Mouse (Mus musculus) heart, adult 11 months (tissue): ENCODE data around the gene Clpsl2.
A peak's percentile ranks its signal among the peaks of the same experiment; 100 is the strongest.
"Not testable (repeated sequence)": the region's sequence is repeated elsewhere in the genome, so short reads cannot be mapped to it uniquely, and the experiment has no call there.

Experiments
- DNase-seq: peaks from one replicate; pipeline ENCODE4 v3.0.0; 2022

Clpsl2 gene

DNA sequence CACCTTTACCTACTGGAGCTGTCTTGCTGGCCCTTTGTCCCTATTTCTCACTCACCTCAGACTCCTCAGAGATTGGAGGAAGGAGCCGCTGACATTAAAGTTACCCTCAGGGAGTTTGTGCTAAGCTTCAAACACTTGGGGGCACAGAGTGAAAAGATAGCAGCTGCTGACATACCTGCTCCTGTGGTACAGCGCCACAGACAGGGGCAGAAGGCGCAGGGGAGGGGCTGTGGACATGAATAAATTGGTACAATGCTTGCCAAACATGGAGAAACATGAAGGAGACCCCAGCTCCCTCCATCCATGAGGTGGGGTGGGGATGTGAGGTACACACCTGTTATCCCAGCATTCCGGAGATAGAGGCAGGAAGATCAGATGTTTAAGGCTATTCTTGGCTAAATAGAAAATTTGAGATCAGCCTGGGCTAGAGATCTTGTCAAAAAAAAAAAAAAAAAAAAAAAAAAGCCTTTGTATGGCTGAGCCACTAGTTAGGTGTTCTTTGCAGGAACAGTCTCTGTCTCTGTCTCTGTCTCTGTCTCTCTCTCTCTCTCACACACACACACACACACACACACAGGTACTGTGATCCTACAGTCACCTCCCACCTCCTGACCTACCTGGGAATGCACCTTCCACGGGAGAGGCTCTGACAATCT is 28.0 kb upstream of the Clpsl2 start:
- DNase-seq = peak; percentile 91

DNA sequence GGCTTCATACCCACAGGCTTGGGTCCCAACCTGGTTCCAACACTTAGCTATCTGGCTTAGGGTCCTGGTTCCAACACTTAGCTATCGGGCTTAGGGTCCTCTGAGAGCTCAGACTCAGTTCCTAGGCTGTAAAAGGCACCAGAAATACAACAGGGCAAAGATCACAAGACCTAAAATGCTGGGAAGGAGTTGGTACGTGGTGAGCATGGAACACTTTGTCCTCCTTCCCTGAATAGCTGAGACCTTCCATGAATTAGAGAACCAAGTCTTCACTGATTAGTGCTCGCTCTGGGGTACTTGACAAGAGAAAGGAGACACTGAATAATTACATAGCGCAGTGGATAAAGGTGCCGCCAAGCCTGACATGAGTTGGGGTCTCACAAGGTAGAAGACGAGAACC is 27.3 kb upstream of the Clpsl2 start:
- no peak for DNase-seq

DNA sequence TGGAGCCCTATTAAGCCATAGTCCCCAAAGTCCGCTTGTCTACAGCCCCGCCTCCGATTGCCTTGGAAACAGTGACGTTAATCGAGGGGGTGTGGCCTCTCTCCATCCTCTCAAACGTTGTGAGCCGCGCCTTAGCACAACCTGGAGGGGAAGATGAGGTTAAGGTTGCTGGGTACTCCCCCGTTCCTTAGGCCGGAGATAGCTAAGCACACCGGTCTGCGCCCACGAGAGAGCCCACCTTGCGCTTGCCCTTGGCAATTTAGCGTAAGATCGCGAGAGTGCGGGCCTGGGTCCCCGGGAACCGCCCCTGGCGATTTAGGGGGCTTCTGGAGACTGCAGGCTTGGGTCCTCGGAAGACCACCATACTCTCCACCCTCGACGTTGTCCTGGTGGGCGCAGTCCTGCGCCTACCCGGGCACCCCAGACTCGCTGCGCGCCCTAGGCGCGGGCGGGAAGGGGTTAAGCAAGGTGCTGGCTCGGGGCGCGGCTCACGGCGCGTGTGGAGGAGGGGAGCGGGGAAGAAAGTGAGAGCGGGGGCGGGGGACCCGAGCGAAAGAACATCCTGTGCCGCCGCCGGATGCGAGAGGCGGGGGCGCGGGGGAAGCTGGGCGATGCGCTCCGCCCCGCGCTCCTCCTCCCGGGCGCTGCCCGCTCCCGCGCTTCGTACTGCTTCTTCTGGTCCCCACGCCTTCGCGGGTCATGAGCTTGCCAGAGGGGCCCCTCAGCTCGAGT is 26.4 kb upstream of the Clpsl2 start:
- peak; percentile 100 for DNase-seq

DNA sequence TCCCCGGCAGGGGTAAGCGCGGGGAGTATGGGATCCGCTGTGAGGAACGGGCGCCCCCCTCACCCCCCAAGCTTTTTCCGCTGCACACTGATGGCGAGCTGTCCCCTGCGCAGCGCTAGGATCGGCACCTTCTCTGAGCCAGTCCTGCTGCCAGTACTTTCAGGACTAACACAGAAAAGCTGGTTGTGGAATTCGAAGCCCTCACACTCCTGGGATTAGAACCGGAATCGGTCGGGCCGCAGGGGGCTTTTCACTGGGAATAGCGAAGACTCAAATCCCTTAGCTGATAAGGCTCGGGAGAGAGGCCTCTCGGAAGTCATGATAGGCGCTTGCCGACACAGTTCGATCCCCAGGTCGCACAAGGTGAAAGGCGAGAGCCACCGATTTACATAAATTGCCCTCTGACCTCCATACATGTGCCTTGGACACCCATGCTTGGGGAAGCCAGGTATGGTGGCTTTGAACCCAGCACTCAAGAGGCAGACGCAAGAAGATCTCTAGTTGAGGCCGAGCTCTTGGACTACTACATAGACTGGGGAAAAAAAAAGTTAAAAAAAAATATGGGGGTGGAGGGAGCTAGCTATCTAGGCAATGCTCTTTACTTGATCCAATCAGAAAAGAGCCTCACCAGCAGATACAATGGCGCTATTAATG is 25.7 kb upstream of the Clpsl2 start:
- DNase-seq = no peak

DNA sequence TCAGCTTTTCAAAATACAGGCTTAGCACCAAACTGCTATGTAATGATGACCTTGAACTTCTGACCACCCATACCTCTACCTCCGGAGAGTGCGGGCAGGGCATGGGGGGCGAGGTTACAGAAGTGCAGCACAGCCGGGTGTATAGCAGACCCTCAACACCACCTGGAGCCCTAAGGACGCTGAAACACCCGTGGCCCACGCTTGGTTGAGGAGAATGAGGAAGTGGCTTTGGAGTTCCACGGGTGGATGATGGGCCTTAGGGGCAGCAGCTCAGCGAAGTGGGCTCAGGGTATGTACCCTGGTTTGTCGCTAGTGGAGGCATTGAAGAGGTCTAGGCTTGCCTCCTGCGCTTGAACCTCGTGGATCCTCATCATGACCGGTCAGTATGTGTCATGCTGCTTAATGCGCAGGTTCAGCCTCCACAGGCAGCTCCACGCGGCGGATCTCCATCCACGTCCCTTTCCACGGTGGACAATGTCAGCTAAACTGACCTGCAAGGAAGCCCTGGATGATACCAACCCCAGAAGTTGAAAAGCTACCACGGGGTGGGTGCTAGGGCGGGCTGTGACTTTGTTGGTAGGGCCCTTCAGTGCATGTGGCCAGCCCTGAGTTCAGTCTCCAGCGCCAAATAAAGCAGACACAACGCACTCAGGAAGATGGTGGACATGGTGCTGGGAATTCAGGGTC is 25.1 kb upstream of the Clpsl2 start:
- DNase-seq = peak; percentile 97

DNA sequence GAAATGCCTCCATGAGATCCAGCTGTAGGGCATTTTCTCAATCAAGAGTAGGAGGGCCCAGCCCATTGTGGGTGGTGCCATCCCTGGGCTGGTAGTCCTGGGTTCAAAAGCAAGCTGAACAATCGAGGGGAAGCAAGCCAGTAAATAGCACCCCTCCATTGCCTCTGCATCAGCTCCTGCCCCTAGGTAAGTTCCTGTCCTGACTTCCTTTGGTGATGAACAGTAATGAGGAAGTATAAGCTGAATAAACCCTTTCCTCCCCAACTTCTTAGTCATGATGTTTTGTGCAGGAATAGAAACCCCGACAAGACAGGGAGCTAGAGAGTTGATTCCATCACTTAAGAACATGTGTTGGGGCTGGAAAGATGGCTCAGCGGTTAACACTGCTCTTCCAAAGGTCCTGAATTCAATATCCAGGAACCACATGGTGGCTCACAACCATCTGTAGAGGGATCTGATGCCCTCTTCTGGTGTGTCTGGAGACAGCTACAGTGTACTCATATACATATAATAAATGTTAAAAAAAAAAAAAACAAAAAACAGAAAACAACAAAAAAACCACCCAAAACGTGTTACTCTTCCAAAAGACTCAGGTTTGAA is 24.3 kb upstream of the Clpsl2 start:
- DNase-seq = no peak

DNA sequence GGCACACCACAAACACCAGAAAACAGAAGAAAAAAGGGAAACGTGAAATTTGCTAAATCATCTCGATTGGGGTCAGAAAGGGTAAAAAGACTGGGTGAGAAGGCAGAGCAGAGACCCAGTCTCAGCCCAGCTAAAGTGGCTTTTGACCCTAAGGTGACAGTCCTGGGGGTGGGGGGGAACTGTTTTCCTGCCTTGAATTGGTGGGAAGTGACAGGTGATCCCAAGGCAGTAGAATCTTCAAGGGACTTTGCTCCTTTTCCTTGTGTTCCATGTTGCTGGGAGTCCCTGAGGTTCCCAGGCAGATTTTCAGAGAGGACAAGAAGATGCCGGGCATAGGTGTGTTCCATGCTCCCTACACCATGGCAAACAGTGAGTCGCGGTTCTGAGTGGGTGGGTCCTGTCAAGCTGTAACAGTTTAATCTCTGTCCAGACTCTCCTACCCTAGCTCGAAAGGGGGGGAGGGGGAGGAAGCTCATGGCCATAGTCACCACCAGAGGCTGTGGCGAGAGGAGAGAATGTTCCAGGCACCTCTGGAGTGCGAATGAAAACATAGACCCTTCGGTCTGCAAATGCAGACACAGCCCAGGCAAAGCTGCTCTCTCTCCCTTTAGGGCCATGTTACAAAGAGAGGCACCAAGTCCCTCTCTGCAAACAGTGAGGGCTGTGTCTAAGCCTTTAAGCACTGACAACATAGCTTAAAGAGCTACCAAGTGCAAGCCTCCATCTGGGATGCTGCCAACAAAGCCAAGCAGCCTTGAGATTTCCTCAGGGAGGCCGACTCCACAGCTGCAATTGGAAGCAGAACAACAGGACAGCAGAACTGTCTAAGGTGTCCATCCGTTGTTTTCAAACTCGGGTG is 21.8 kb upstream of the Clpsl2 start:
- DNase-seq = peak; percentile 94

DNA sequence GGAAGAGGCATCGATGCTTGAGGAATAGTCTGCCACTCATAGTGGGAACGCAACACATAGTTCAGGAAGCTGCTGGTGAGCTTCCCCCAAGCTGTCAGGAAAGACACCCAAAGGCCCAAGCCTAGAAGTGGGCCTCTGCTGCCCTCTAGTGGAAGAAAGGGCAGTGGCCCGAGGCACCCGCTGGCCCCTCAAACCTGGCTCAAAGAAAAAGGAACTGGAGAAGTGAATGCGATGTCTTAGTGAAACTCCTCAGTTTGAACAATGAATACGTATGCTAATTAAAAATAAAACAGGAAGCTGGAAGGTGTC is 21.2 kb upstream of the Clpsl2 start:
- DNase-seq = peak; percentile 98

DNA sequence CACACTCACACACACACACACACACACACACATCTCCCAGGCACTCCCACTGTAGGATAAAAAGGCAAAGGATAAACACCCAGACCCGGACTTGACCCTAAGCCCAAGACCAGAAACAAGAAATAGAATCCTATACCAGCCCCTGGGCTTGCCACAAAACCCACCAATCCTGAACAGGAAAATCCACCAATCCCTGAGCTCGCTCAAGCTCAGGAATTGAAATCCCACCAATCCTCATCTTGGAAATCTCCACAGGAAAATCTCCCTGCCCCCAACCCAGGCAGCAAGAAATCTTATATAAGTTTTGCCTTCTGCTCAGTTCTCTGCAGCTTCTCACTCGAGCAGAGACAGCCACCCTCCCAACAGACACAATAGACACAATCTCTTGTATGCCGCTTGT is 20.1 kb upstream of the Clpsl2 start:
- no peak for DNase-seq

DNA sequence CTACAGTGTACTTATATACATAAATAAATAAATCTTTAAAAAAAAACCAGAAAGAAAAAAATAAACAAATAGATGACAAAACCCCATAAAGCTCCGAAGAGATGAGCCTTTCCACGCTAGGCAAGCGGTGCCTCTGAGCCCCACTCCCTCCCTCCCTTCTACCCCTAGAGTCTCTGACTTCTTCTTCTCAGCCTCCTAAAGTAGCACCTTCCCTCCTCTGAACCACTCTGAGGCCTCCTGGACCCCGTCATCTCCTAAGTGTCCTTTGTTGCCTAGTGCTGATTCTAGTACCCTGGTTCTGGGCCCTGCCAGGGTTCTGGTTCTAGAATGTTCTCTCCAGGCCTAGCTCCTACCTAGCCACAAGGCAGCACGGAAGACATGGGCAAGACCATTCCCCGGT is 18.7 kb upstream of the Clpsl2 start, which contains the start of gene Armc12:
Gene Armc12, plus strand, starts transcription at position 301 of the 400 bp plus-strand sequence.
- DNase-seq = no peak

DNA sequence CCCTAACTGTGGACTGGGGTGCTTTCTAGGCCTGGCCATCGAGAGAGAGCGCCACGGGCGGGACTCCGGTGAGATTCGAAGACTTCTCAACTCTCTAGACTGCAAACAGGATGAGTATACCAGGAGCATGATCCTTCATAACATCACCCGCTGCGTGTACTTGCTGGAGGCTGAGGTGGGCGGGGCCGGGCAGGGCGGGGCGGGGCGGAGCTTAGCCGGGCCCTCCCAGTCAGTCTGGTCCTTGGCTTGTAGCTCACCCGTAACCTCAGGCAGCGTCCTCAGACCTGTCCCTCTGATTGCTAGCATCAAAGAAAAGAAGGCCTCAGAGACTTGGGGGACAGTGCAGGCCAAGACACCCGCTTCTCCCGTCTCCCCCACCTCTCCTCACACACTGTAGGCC is 17.3 kb upstream of the Clpsl2 start:
- DNase-seq = no peak

DNA sequence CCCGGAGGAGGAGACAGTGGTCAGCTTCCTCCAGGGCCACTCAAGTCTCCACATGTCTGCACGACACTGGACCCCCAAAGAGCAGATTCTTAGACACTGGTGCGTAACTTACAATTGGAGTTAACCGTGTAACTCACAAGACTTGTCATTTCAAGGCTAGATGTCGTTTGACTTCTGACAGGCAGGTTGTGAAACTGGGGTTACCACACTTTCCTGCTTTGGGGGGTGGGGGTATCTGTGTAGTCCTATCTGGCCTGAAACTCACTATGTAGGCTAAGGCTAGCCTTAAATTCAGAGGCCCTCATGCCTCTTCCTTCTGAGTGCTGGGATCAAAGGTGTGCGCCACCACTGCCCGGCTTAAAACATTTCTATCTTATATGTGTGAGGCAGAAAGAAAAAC is 16.7 kb upstream of the Clpsl2 start:
- DNase-seq = no peak

DNA sequence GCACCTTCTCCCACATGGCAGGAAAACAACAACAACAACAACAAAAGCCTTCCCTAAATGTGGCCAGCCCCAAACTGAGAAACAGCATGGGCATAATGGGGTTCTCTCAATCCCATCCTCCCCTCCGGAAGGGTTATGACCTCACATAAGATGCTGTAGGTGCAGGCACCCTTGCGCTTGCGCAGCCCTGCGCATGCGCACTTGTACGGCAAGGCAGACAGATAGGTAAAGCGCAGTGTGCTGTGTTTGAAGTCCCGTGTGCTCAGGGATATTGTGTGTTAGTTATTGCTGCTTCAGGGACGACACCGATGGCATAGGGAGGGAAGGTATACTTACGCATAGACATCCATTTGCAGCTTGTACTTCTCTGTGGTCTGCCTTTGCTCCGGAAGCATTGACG is 15.9 kb upstream of the Clpsl2 start:
- DNase-seq = no peak

DNA sequence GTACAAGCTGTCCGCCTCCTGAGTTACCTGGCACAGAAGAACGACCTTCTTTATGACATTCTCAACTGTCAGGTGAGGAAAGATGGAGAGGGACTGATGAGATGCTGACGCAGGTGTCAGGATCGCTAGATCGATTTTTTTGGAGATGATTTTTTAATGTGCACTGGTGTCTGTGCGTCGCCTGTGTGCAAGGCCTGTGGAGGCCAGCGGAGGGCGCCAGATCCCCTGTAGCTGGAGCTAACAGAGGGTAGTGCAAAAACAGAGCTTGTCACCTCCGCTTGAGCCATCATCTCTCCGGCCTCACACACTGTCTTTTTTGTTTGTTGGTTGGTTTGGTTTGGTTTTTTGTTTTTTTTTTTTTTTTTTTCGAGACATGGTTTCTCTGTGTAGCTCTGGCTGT is 11.3 kb upstream of the Clpsl2 start:
- DNase-seq = no peak

DNA sequence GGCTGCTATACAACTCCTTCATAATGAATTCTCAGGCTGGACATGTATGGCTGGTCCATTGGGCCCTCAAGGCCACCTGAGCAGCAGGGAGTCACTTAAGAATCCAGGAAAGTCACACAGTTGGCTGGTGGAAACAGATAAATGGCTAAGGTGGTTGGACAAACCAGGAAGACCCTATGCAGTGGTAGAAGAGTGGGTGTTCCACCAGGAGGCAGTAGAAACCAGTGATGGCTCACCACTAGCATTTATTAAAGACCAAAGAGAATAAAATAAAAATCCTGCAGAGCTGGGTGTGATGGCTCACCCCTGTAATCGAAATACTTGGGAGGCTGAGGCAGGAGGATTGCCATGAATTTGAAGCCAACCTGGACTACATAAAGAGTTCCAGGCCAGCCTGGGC is 2.3 kb upstream of the Clpsl2 start:
- DNase-seq = no peak

DNA sequence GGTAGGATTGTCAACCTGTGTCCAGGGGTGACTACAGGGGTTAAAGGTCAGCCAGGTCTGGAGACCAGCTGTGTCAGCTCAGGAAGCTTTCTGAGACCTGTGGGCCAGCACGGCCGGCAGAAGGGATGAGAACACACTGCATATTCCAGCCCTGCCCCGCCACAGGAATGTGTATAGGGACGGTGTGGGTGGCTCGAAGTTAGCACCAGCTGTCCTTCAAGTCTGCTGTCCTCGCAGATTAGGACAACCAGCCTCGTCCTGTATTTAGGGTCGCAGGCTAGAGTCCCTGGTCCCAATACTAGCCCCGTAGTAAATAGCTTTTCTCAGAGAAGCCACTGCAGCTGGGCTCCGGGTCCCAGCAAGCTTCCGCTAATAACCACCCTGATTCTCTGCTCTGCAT is 661 bp upstream of the Clpsl2 start:
- no peak for DNase-seq

DNA sequence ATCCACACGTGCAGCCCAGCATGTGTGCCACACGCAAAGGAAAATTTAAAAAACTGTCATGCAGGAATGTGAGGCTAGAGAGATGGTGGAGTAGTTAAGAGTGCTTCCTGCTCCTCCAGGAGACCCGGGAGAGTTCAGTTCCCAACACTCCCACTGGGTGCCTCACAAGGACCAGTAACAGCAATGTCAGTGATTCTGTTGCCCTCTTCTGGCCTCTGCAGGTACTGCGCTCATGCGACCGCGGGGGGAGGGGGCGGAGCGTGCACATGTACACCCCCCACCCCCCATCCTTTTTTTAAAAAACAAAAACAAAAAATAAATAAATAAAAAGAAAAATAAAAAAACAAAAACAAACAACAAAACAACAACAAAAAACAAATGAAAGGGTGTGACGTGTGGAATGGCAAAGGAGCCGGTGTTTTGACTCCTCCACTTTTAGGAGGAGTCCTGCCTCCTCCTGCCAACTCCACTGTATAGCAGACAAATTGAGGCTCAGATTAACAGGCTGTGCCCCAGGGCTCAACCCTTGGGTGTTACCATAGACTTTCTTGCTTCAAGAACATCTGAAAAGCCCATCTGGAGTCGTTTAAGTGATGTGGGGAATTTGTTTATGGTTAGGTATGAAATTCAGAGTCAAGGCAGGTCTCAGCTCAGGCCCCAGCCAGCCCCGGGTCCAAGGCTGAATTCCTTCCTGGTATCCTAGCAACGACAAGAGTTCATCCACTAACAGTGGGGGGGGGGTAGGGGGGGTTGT is 4.0 kb downstream of the Clpsl2 start:
- DNase-seq = peak; percentile 96

DNA sequence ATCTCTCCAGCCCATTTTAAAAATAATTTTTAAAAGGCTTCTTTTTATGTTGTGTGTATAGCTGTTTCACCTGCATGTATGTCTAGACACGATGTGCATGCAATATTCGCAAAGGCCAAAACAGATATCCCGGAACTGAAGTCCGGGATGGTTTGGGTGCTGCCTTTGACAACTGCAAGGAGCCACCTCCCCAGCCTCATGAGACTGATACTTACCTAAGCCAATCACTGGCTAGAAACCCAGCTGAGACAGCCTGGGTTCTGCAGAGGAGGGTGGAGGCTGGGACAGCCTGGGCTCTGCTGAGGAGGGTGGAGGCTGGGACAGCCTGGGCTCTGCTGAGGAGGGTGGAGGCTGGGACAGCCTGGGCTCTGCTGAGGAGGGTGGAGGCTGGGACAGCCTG is 4.8 kb downstream of the Clpsl2 start:
- not testable (repeated sequence) for DNase-seq

DNA sequence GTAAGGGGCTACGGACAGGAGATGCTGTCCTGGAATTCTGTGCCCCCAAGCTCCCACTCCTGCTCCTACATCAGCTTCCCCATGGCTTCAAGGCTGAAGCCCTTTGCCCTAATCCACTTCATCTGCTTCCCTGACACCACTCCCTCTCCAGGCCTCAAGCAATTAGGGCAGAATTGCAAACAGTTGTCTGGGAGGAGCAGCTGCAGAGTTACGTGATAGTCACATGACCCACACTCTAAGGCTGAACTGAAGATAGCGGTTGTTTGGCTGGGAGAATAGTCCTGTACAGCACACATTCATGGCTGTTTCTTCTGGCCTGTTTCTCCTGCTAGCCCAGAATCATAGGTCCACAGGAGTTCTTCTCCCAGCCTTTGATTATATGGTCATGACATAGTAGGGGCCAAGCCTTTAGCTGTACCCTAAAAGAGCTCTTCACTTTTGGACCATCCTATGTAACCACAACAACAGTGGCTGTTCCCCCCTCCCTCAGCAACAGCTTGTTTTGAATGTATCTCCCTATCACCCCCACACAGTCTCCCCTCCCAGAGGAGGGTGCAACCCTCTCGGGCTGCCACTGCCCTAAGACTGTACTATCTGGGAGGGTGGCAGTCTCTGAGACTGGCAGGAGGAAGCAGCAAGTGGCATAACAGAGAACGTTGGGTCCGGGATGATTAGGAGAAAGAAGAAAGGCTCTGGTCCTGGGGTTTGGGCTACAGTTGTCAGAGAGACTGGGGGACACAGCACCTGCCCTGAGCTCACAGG is 7.6 kb downstream of the Clpsl2 start:
- DNase-seq = no peak

DNA sequence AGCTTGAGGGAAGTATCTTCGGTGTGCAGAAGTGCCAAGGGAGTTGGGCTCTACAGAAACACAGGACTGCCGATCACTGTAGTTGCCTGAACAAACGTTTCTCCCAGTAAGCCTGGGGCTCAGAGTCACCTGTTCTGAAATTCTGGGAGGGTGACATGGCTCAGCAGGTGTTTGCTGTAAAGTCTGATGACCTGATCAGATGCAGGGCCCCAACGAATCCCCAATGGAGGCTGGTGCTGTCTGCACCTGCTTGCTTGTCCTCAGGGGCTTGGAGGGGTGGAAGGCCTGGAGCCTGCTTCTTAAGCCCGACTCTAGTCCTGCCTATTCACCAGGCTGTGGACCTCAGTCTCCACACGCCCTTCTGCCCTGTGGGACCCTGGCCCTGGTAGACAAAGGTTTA is 8.6 kb downstream of the Clpsl2 start:
- no peak for DNase-seq

DNA sequence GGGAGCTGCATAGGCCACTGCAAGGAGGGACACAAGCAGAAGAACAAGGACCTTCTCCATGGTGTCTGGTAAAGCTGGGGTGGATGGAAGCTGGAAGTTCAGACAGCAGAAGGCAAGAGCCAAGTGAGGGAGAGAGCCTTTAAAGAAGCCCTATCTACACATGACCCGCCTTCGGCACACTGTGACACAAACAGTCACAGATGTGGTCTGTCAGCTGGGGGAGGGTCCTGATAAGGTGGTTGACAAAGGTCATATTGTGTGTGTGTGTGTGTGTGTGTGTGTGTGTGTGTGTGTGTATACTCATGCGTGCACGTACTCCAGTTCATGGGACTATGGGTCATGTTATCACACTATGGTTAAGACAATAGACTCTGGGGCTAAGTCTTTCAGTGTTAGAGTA is 11.4 kb downstream of the Clpsl2 start, which contains the start of gene Clps:
Gene Clps, minus strand, starts transcription at position 169 of the 400 bp plus-strand sequence.
- no peak for DNase-seq
